Mouse (Mus musculus) erythroid progenitor cell, adult 5-6 weeks (primary cell): ENCODE data around the gene Clip2. TPM values are rescaled to one million over a fixed set of nuclear protein-coding genes. Genes with fewer than 3 reads are reported as not detected.

ENCODE experiments used
- ATAC-seq: replicated peaks from 2 replicates; pipeline ENCODE4 v1.8.0; 2016; ENCODE audit warnings: moderate number of reproducible peaks, mild to moderate bottlenecking, moderate TSS enrichment, inconsistent platforms; ENCODE audit not compliant: poor library complexity, low FRiP score, severe bottlenecking
- total RNA-seq, 2 experiments: library from RNA; stranded (forward) in 1 of 2; stranded (reverse) in 1 of 2; fragments of 150-400 nt in 1 of 2; fragments of 186-747, 209-891 nt in 1 of 2; gene quantifications; 2 replicates each; pipeline versions ENCODE4 v1.2.3 to v1.2.4; 2015 to 2017; ENCODE audit warnings: low replicate concordance in 2 of 2

Gene Clip2
- total RNA-seq, 2 experiments from 2014 or later = 0.68 to 0.84 TPM

DNA sequence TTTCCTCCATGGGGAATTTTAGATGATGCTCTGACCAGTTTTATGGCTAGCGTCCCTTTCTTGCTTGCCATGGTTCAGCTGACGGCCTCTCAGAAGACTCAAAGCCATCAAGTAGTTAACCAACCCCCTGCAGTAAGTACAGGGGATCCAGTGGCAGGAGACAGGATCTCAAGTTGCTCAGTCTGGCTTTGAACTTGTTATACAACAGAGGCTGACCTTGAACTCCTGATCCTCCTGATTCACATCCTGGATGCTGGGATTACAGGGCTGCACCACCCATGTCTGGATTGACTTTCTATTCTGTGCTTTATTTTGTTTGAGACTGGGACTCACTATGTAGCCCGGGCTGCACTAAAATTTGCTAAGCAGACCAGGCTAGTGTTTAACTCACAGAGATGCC lies 110.2 kb downstream of the Clip2 start:
- no peak for ATAC-seq

DNA sequence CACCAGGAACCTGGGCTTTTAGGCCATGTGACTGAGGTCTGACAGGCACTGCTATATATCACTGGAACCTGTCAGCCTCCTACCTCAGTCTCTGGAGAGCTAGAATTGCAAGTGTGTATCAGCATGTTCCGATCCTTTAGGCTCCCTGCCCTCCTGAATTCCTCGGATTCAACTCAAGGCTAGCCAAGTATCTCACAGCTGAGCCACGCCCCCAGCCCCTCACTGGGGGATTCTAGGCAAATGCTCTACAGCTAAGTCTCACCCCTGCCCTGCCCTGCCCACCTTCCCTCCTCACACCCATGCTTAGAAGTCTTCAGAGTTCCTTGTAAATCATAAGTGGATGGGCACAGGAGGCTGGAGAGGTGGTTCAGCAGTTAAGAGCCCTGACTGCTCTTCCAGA lies 111.1 kb downstream of the Clip2 start:
- ATAC-seq = no peak

DNA sequence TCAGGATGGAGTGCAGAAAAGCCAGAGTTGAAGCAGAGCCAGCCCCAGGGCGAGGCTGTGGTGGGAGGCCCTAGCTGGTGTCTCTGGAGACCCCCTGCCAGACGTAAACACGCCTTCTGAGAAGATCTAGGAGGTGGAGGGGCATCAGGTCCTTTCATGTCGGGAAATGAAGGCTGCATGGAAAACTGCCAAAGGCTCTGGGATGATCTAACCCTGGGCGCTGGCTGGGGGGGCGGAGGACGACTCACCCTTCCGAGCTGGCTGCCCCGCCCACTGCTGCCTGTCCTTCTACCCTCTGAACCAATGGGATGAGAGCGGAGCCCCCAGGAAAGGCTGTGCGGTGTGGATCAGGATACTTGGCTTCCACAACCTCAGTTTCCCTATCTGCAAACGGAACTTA lies 112.1 kb downstream of the Clip2 start:
- no peak for ATAC-seq

DNA sequence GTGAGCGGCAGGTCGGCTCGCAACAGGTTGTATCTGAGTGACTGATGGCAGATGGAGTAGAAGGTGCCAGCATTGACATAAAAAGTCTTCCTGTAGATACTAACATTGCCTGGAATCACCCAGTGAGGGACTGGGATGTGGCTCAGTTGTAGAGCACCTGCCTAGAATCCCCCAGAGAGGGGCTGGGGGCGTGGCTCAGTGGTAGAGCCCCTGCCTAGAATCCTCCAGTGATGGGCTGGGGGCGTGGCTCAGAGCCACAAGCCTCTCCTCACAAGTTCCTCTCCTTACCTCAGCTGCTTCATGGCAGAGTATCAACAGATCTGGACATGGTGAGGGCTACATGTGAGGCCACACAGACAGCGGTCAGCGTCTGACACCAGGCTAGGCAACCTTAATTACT lies 112.8 kb downstream of the Clip2 start:
- ATAC-seq = no peak

Other genes starting within 250 kb of the Clip2 start
- gene Gtf2i, start 237.7 kb downstream of the Clip2 start, total RNA-seq (2015; ENCODE audit: low replicate concordance) = 20.2 and 37.3 TPM in 2 replicates
- gene Gtf2i, start 237.7 kb downstream of the Clip2 start, total RNA-seq (2017; ENCODE audit: low replicate concordance) = 21.2 and 37.5 TPM in 2 replicates
- gene Gtf2ird1, start 95.7 kb downstream of the Clip2 start, total RNA-seq (2015; ENCODE audit: low replicate concordance) = 6.3 and 19.1 TPM in 2 replicates
- 0.77 and 1.6 TPM in 2 replicates for gene Gtf2ird1, start 95.7 kb downstream of the Clip2 start, total RNA-seq (2017; ENCODE audit: low replicate concordance)
- not detected in 2 replicates for gene Syna, start 7.7 kb upstream of the Clip2 start, total RNA-seq (2015; ENCODE audit: low replicate concordance)
- gene Syna, start 7.7 kb upstream of the Clip2 start, total RNA-seq (2017; ENCODE audit: low replicate concordance) = not detected in 2 replicates
- 83.4 and 101 TPM in 2 replicates for gene Rfc2, start 28.9 kb upstream of the Clip2 start, total RNA-seq (2015; ENCODE audit: low replicate concordance)
- 51.7 and 56.7 TPM in 2 replicates for gene Rfc2, start 28.9 kb upstream of the Clip2 start, total RNA-seq (2017; ENCODE audit: low replicate concordance)
- 4.2 and 9.4 TPM in 2 replicates for gene Lat2, start 62.6 kb upstream of the Clip2 start, total RNA-seq (2015; ENCODE audit: low replicate concordance)
- gene Lat2, start 62.6 kb upstream of the Clip2 start, total RNA-seq (2017; ENCODE audit: low replicate concordance) = 4.0 and 14.3 TPM in 2 replicates
- 105 and 157 TPM in 2 replicates for gene Eif4h, start 87.1 kb upstream of the Clip2 start, total RNA-seq (2015; ENCODE audit: low replicate concordance)
- gene Eif4h, start 87.1 kb upstream of the Clip2 start, total RNA-seq (2017; ENCODE audit: low replicate concordance) = 150 and 178 TPM in 2 replicates
- 0.42 and 1.8 TPM in 2 replicates for gene Limk1, start 136.2 kb upstream of the Clip2 start, total RNA-seq (2015; ENCODE audit: low replicate concordance)
- 0.64 and 0.76 TPM in 2 replicates for gene Limk1, start 136.2 kb upstream of the Clip2 start, total RNA-seq (2017; ENCODE audit: low replicate concordance)
- not detected in 2 replicates for gene Eln, start 194.9 kb upstream of the Clip2 start, total RNA-seq (2015; ENCODE audit: low replicate concordance)
- gene Eln, start 194.9 kb upstream of the Clip2 start, total RNA-seq (2017; ENCODE audit: low replicate concordance) = not detected in 2 replicates